Mouse (Mus musculus) limb, embryonic 15.5 days (tissue): ENCODE data around the gene Ikbke. TPM values are rescaled to one million over a fixed set of nuclear protein-coding genes. Genes with fewer than 3 reads are reported as not detected.
"Not testable (repeated sequence)": the region's sequence is repeated elsewhere in the genome, so short reads cannot be mapped to it uniquely, and the experiment has no call there.

Experiments
- ATAC-seq: fragments of 200-750 bp; cut with Nextera tagmentation; 2 replicates; pipeline ENCODE4 v1.8.0; 2017; ENCODE audit warnings: low read depth, moderate TSS enrichment; ENCODE audit not compliant: insufficient number of reproducible peaks, low FRiP score, low TSS enrichment
- H3K27ac ChIP-seq: fragments of 300-500 bp; sonication (generic); 2 replicates; pipeline ENCODE4 v1.5.1; 2015; ENCODE audit warnings: moderate library complexity, mild to moderate bottlenecking, inconsistent platforms
- H3K27me3 ChIP-seq: fragments of 300-500 bp; sonication (generic); 2 replicates; pipeline ENCODE4 v1.6.1; 2015; ENCODE audit warnings: inconsistent platforms
- H3K36me3 ChIP-seq: fragments of 300-500 bp; sonication (generic); 2 replicates; pipeline ENCODE4 v1.6.1; 2015; ENCODE audit warnings: inconsistent platforms
- H3K4me1 ChIP-seq: fragments of 300-500 bp; sonication (generic); 2 replicates; pipeline ENCODE4 v1.6.1; 2015; ENCODE audit warnings: inconsistent platforms
- H3K4me2 ChIP-seq: fragments of 300-500 bp; sonication (generic); 2 replicates; pipeline ENCODE4 v1.6.1; 2015; ENCODE audit warnings: mild to moderate bottlenecking, inconsistent platforms
- H3K4me3 ChIP-seq: fragments of 300-500 bp; sonication (generic); 2 replicates; pipeline ENCODE4 v1.5.1; 2015; ENCODE audit warnings: mild to moderate bottlenecking, inconsistent platforms
- H3K9ac ChIP-seq: fragments of 300-500 bp; sonication (generic); 2 replicates; pipeline ENCODE4 v1.6.1; 2015; ENCODE audit warnings: inconsistent platforms
- H3K9me3 ChIP-seq: fragments of 300-500 bp; sonication (generic); 2 replicates; pipeline ENCODE4 v1.6.1; 2016; ENCODE audit warnings: inconsistent platforms
- WGBS: fragments of 180-500 bp; shearing (Covaris S2); methylation state at CpG from one replicate; pipeline ENCODE4 v1.1.7; 2015; 5-methylcytosine and 5-hydroxymethylcytosine counted together
- polyA plus RNA-seq: library from polyadenylated mRNA; unstranded; fragments of >200 nt; fragmentation: Nextera tagmentation; extraction: Ambion mirVana; gene quantifications from 2 replicates; pipeline ENCODE4 v1.2.1, GENCODE M21; 2015

Ikbke gene
- 7.1 and 7.3 TPM in 2 replicates for polyA plus RNA-seq

GRCm38 (mm10) chr1:131279456-131279776 lies at the start of gene Ikbke:
Gene Ikbke (minus strand): TSS chr1:131279606.
- ATAC-seq = no peak
- Histone ChIP-seq H3K4me1 (peaks cover 38% of the 10 kb centered on the region), H3K27ac (peak within 1 kb of the TSS; percentile 54; the same call in 1 of the 2 replicates), H3K4me3 (peak within 1 kb of the TSS; percentile 46), H3K9me3 (no peaks in the 10 kb centered on the region), H3K27me3 (no peaks in the 10 kb centered on the region), H3K4me2 (peak within 1 kb of the TSS; percentile 65), H3K36me3 (no peaks in the 10 kb centered on the region), H3K9ac (peak within 1 kb of the TSS; percentile 45; the same call in 1 of the 2 replicates)
- WGBS = 28% methylated on average over 4 of the region's 4 CpGs

GRCm38 (mm10) chr1:131329093-131329492 lies 49.7 kb upstream of the Ikbke start:
- not testable (repeated sequence) for H3K9me3 ChIP-seq, H3K4me3 ChIP-seq, H3K27ac ChIP-seq, H3K4me1 ChIP-seq, H3K27me3 ChIP-seq, H3K4me2 ChIP-seq, H3K9ac ChIP-seq, ATAC-seq
- peaks cover 25% of the 10 kb centered on the region for H3K36me3 ChIP-seq
- WGBS = 100% methylated on average over 1 of the region's 1 CpGs

GRCm38 (mm10) chr1:131327167-131327566 lies 47.8 kb upstream of the Ikbke start:
- no peak overlapping the region for H3K4me3 ChIP-seq
- no peaks in the 10 kb centered on the region for H3K27me3 ChIP-seq
- 85% methylated on average over 1 of the region's 1 CpGs for WGBS
- peaks cover 25% of the 10 kb centered on the region for H3K36me3 ChIP-seq
- no peak for ATAC-seq
- H3K27ac ChIP-seq = no peak overlapping the region
- no peak overlapping the region for H3K9ac ChIP-seq
- H3K9me3 ChIP-seq = no peaks in the 10 kb centered on the region
- no peak overlapping the region for H3K4me2 ChIP-seq
- H3K4me1 ChIP-seq = no peaks in the 10 kb centered on the region

DNA sequence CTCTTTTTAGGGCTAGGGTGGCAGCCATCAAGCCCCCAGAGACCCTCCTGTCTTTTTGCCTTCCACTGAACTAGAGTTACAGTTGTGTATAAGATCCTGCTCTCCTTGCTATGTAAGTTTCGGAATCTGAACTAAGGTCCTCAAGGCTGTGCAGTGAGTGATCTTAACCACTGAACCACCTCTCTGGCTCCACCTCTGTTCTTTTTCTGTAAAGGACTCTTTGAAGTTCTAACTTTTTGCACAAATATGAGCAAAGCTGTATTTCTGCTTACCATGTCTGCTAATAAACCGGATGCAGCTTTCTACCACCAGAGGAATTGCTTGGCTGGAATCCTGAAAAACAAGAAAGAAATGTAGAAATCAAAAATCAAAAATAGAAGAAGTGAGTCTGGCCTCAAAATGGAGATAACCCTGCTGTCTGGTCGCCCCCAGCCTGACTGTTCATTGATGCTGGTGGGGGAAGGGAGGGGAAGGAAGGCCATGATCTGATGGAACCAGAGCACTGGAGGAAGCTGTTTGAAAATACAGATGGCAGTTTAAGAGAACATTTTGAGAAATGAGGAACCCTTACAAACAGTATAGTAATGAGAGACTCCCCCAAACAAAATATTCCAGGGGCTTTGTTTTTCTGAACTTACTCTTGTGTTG lies 45.5 kb upstream of the Ikbke start:
- no peak for ATAC-seq
- H3K4me2 ChIP-seq = no peak overlapping the region
- peaks cover 22% of the 10 kb centered on the region for H3K36me3 ChIP-seq
- no peaks in the 10 kb centered on the region for H3K4me1 ChIP-seq
- no peak overlapping the region for H3K4me3 ChIP-seq
- no peak overlapping the region for H3K27ac ChIP-seq
- WGBS = 83% methylated on average over 3 of the region's 3 CpGs
- H3K9me3 ChIP-seq = no peaks in the 10 kb centered on the region
- H3K27me3 ChIP-seq = no peaks in the 10 kb centered on the region
- no peak overlapping the region for H3K9ac ChIP-seq

GRCm38 (mm10) chr1:131319598-131320330 lies 40.4 kb upstream of the Ikbke start:
- no peaks in the 10 kb centered on the region for H3K27me3 ChIP-seq
- H3K9ac ChIP-seq = no peak overlapping the region
- 86% methylated on average over 3 of the region's 3 CpGs for WGBS
- H3K4me3 ChIP-seq = no peak overlapping the region
- H3K27ac ChIP-seq = no peak overlapping the region
- H3K4me1 ChIP-seq = no peaks in the 10 kb centered on the region
- no peaks in the 10 kb centered on the region for H3K9me3 ChIP-seq
- no peak overlapping the region for H3K4me2 ChIP-seq
- ATAC-seq = no peak
- H3K36me3 ChIP-seq = peaks cover 48% of the 10 kb centered on the region

DNA sequence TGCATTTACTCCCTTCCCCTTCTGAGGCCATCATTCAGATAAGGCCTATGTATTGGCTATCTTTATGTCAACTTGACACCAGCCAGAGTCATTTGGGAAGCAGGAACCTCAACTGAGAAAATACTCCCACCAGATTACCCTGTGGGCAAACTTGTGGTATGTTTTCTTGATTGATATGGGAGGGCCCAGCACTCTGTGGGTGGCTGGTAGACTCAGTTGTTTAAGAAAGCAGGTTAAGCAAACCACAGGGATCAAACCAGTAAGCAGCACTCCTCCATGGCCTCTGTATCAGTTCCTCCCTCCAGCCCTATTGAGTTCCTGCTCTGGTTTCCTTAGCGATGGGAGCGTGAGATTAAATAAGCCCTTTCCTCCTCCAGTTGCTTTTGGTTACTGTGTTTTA lies 39.0 kb upstream of the Ikbke start:
- H3K4me3 ChIP-seq = no peak overlapping the region
- WGBS = 70% methylated on average over 2 of the region's 2 CpGs
- no peaks in the 10 kb centered on the region for H3K4me1 ChIP-seq
- H3K4me2 ChIP-seq = no peak overlapping the region
- H3K36me3 ChIP-seq = peaks cover 48% of the 10 kb centered on the region
- H3K27me3 ChIP-seq = no peaks in the 10 kb centered on the region
- no peak for ATAC-seq
- no peak overlapping the region for H3K9ac ChIP-seq
- H3K9me3 ChIP-seq = no peaks in the 10 kb centered on the region
- no peak overlapping the region for H3K27ac ChIP-seq

DNA sequence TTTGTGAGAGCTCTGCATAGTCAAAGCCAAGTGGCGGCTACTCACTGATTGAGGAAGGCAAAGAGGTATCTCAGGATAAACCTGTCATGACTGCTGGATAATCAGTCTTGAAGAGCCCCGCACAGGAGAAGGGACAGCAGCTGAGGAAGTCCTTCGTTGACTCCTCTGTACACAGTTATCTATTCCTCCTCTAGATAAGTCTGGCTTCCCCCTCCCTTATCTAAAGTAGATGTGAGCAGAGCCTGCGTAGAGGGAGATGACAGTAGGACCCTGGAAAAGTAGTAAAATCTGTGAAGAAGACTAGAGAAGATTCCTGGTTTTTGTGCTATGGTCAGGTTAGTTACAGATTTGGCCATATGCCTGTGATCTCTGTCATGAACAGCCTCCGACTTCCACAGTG lies 38.2 kb upstream of the Ikbke start:
- Histone ChIP-seq H3K4me3 (no peak overlapping the region), H3K36me3 (peaks cover 54% of the 10 kb centered on the region), H3K27ac (no peak overlapping the region), H3K4me2 (no peak overlapping the region), H3K9ac (no peak overlapping the region), H3K9me3 (no peaks in the 10 kb centered on the region), H3K27me3 (no peaks in the 10 kb centered on the region), H3K4me1 (no peaks in the 10 kb centered on the region)
- 97% methylated on average over 5 of the region's 5 CpGs for WGBS
- ATAC-seq = no peak

DNA sequence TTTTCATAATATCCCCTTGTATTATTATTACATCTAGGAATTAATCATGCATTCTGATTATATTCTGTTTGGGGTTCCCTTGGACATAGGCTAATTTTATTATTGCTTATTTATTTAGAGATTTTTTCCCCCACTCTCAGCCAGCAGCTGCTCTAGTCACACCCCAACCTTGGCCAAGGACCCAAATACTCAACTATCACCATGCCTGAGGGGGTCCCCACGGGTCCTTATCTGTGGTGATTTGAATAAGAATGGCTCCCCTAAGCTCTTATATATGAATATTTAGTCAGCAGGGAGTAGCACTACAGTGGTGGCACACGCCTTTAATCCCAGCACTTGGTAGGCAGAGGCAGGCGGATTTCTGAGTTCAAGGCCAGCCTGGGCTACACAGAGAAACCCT lies 31.9 kb upstream of the Ikbke start:
- ATAC-seq = no peak
- Histone ChIP-seq H3K9me3 (no peaks in the 10 kb centered on the region), H3K4me3 (no peak overlapping the region), H3K36me3 (peaks cover 50% of the 10 kb centered on the region), H3K4me2 (no peak overlapping the region), H3K27me3 (no peaks in the 10 kb centered on the region), H3K4me1 (no peaks in the 10 kb centered on the region), H3K27ac (no peak overlapping the region), H3K9ac (no peak overlapping the region)
- 91% methylated on average over 3 of the region's 3 CpGs for WGBS

DNA sequence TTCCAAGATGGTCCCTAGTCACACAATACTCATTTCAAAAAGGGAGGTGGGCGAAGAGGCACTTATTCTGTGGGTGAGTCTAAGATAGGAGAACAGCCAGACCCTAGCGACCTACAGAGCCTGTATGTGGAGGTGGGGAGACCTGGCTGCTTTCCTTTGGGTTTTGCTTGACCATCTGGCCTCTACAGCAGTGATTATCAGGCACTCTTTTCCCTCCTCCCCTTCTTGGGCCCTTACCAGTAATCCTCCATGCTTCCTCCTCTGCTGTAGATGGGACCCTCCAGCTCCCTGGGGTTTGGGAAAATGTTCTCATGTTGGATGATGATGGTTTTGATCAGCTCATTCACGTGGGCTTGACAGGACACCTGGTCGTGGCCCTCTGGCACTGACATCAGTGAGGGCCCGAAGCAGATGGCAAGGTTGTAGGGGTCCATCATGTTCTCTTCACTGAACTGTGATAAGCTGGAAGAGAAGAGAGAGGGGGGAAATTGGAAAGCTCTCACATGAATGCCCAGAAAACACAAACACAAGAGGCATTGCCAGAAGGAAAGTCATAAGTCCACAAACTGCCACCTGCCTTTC lies 30.9 kb upstream of the Ikbke start:
- H3K4me3 ChIP-seq = no peak overlapping the region
- no peak overlapping the region for H3K9ac ChIP-seq
- H3K9me3 ChIP-seq = no peaks in the 10 kb centered on the region
- 90% methylated on average over 5 of the region's 5 CpGs for WGBS
- H3K27me3 ChIP-seq = no peaks in the 10 kb centered on the region
- no peak overlapping the region for H3K27ac ChIP-seq
- no peaks in the 10 kb centered on the region for H3K4me1 ChIP-seq
- H3K36me3 ChIP-seq = peaks cover 40% of the 10 kb centered on the region
- ATAC-seq = no peak
- H3K4me2 ChIP-seq = no peak overlapping the region

GRCm38 (mm10) chr1:131300750-131301149 lies 21.3 kb upstream of the Ikbke start:
- H3K9me3 ChIP-seq = no peaks in the 10 kb centered on the region
- no peaks in the 10 kb centered on the region for H3K27me3 ChIP-seq
- WGBS = 86% methylated on average over 2 of the region's 2 CpGs
- H3K4me3 ChIP-seq = no peak overlapping the region
- no peak overlapping the region for H3K9ac ChIP-seq
- ATAC-seq = no peak
- no peak overlapping the region for H3K27ac ChIP-seq
- H3K4me2 ChIP-seq = no peak overlapping the region
- peaks cover 44% of the 10 kb centered on the region for H3K36me3 ChIP-seq
- 0 out of 2 replicates have a peak, but pooled peaks cover 3% of the 10 kb centered on the region for H3K4me1 ChIP-seq

DNA sequence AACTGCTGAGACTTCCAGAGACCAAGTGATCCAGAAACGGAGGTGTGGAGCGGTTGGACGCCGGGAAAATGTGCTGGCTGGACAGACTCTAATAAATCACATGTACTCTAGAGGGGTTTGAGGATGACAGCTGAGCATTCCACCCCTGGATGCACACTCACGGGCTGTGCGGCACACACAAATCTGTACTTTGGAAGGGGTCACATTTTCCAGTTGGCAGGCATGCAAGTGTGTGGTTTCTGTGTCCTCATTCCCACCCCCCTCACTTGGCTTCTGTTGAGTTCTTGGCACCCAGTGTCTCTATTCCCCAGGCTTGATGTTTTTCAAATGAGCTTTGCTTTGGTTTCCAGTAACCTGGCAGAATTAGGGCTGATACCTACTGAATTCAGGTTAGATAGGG lies 20.4 kb upstream of the Ikbke start:
- Histone ChIP-seq H3K9me3 (no peaks in the 10 kb centered on the region), H3K36me3 (peaks cover 53% of the 10 kb centered on the region), H3K9ac (no peak overlapping the region), H3K27ac (peak overlapping the region; percentile 5), H3K4me2 (no peak overlapping the region), H3K4me1 (0 out of 2 replicates have a peak, but pooled peaks cover 3% of the 10 kb centered on the region), H3K27me3 (no peaks in the 10 kb centered on the region), H3K4me3 (no peak overlapping the region)
- 0 out of 2 replicates have a peak, but pooled peaks have one; percentile 48 for ATAC-seq
- 61% methylated on average over 6 of the region's 6 CpGs for WGBS

GRCm38 (mm10) chr1:131299240-131299639 lies 19.8 kb upstream of the Ikbke start:
- Histone ChIP-seq H3K36me3 (peaks cover 53% of the 10 kb centered on the region), H3K4me1 (0 out of 2 replicates have a peak, but pooled peaks cover 3% of the 10 kb centered on the region), H3K27ac (peak overlapping the region; percentile 4; the same call in 1 of the 2 replicates), H3K27me3 (no peaks in the 10 kb centered on the region), H3K4me2 (no peak overlapping the region), H3K9ac (no peak overlapping the region), H3K9me3 (no peaks in the 10 kb centered on the region), H3K4me3 (no peak overlapping the region)
- WGBS = 73% methylated on average over 3 of the region's 3 CpGs
- no peak for ATAC-seq
